Mouse (Mus musculus): ENCODE measurements around the gene Gm42688. TPM values are rescaled to one million over a fixed set of nuclear protein-coding genes. Genes with fewer than 3 reads are reported as not detected.

The Gm42688 gene
- polyA plus RNA-seq, 1 experiment, result 11.9 TPM

GRCm38 (mm10) chr6:83117165-83117438, 15.7 kb downstream of the Gm42688 start:
- peaks cover 29% of the 10 kb centered on the region for H3K4me1 ChIP-seq (replicated peaks; ENCODE audit: control insufficient read depth, insufficient read depth, low read length)
- TF ChIP-seq CTCF (IDR thresholded peaks at IDR 0.05; ENCODE audit: borderline replicate concordance, control insufficient read depth, extremely low read depth, insufficient read depth, low read length, poor library complexity), result no peak
- no peak for TF ChIP-seq POLR2A (IDR thresholded peaks at IDR 0.05; ENCODE audit: control insufficient read depth, extremely low read depth, insufficient read depth, low read length, poor library complexity)
- H3K4me3 ChIP-seq (ENCODE audit: control insufficient read depth, insufficient read depth, low read length), result no peak overlapping the region
- DNase-seq, result no peak
- no peak overlapping the region for H3K27ac ChIP-seq (ENCODE audit: control insufficient read depth, insufficient read depth, low read length)
- H3K36me3 ChIP-seq (ENCODE audit: control insufficient read depth, insufficient read depth, low read length), result no peaks in the 10 kb centered on the region
- 93% methylated on average over 4 of the region's 4 CpGs for WGBS
- H3K27me3 ChIP-seq (ENCODE audit: control insufficient read depth, insufficient read depth, low read length), result no peaks in the 10 kb centered on the region

DNA sequence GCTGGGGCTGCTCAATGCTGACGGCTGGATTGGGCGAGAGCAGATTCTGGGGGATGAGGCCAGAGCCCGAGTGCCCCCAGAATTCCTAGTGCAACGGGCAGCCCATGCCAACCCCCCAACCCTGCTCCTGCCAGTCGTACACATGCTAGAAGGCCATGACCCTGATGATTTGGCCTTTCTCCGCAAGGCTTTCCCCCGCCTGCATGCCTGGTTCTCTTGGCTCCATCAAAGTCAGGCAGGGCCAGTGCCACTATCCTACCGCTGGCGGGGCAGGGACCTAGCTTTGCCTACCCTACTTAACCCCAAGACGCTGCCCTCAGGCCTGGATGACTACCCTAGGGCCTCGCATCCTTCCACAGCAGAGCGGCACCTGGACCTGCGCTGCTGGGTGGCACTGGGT, 16.2 kb downstream of the Gm42688 start:
- whole genome bisulfite sequencing, result 99% methylated on average over 13 of the region's 13 CpGs
- TF ChIP-seq CTCF (IDR thresholded peaks at IDR 0.05; ENCODE audit: borderline replicate concordance, control insufficient read depth, extremely low read depth, insufficient read depth, low read length, poor library complexity) (no peak), POLR2A (IDR thresholded peaks at IDR 0.05; ENCODE audit: control insufficient read depth, extremely low read depth, insufficient read depth, low read length, poor library complexity) (no peak)
- no peaks in the 10 kb centered on the region for H3K27me3 ChIP-seq (ENCODE audit: control insufficient read depth, insufficient read depth, low read length)
- H3K4me3 ChIP-seq (ENCODE audit: control insufficient read depth, insufficient read depth, low read length), result no peak overlapping the region
- H3K36me3 ChIP-seq (ENCODE audit: control insufficient read depth, insufficient read depth, low read length), result no peaks in the 10 kb centered on the region
- no peak overlapping the region for H3K27ac ChIP-seq (ENCODE audit: control insufficient read depth, insufficient read depth, low read length)
- DNase-seq, result no peak
- H3K4me1 ChIP-seq (replicated peaks; ENCODE audit: control insufficient read depth, insufficient read depth, low read length), result peaks cover 32% of the 10 kb centered on the region

DNA sequence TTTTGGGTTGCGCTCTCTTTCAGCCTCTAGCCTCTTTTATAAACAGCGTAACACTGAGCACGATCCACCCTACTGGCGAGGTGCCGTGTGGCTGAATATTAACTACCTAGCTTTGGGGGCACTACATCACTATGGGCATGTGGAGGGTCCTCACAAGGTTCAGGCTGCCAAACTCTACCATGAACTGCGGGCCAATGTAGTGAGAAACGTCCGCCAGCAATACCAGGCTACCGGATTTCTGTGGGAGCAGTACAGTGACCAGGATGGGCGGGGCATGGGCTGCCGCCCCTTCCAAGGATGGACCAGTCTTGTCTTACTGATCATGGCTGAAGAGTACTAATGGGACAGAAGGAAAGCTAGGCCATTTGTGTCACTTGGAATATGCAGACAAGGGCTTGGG, 17.0 kb downstream of the Gm42688 start:
- H3K27ac ChIP-seq (ENCODE audit: control insufficient read depth, insufficient read depth, low read length), result no peak overlapping the region
- H3K36me3 ChIP-seq (ENCODE audit: control insufficient read depth, insufficient read depth, low read length), result no peaks in the 10 kb centered on the region
- 97% methylated on average over 11 of the region's 11 CpGs for WGBS
- H3K27me3 ChIP-seq (ENCODE audit: control insufficient read depth, insufficient read depth, low read length), result no peaks in the 10 kb centered on the region
- no peak for DNase-seq
- no peak for TF ChIP-seq CTCF (IDR thresholded peaks at IDR 0.05; ENCODE audit: borderline replicate concordance, control insufficient read depth, extremely low read depth, insufficient read depth, low read length, poor library complexity)
- no peak for TF ChIP-seq POLR2A (IDR thresholded peaks at IDR 0.05; ENCODE audit: control insufficient read depth, extremely low read depth, insufficient read depth, low read length, poor library complexity)
- H3K4me1 ChIP-seq (replicated peaks; ENCODE audit: control insufficient read depth, insufficient read depth, low read length), result peaks cover 32% of the 10 kb centered on the region
- H3K4me3 ChIP-seq (ENCODE audit: control insufficient read depth, insufficient read depth, low read length), result no peak overlapping the region

DNA sequence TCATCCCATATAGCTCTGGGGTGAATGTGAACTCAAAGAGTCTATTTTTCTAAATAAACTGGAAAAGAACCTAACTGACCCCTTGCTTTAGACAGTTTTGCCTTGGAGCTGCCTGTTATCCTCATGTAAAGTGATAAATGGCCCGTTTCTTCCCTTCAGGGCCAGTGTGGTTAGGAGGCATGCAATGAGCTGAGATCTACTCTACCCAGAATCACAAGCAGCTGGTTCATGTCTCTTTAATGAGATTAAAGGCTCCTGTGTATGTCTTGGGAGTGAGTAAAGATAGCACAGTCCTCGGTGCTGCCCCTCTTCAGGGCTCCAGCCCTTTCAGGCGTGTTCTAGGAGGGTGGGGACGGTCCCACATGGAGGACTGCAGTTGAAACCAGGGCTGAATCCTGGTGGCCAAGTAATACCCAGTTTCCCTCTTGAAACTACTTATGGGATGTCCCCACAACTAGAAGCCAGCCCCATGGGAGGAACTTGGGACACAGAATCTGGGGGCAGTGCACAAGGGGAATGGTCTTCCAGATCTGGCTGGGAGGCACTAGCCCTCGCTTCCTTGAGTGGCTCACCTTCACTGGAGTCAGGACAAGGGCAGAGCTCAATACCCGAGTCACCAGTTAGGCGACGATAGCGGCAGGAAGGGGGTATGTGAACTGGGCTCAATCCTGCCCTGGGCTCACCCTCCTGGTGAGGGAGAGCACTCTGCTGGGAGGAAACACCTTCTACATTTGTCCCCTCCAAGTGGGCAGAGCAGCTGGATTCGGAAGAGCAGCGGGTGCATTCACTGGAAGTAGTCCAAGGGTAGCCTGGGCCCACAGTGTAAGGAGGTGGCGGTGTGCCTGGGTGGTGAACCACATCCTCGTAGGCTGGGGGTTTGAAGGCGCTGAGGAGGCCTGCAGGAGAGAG, 17.7 kb downstream of the Gm42688 start:
- TF ChIP-seq CTCF (IDR thresholded peaks at IDR 0.05; ENCODE audit: borderline replicate concordance, control insufficient read depth, extremely low read depth, insufficient read depth, low read length, poor library complexity) (no peak), POLR2A (IDR thresholded peaks at IDR 0.05; ENCODE audit: control insufficient read depth, extremely low read depth, insufficient read depth, low read length, poor library complexity) (no peak)
- H3K4me1 ChIP-seq (replicated peaks; ENCODE audit: control insufficient read depth, insufficient read depth, low read length), result peaks cover 35% of the 10 kb centered on the region
- H3K4me3 ChIP-seq (ENCODE audit: control insufficient read depth, insufficient read depth, low read length), result no peak overlapping the region
- no peaks in the 10 kb centered on the region for H3K36me3 ChIP-seq (ENCODE audit: control insufficient read depth, insufficient read depth, low read length)
- DNase-seq, result peak; percentile 31
- 36% methylated on average over 14 of the region's 14 CpGs for WGBS
- no peaks in the 10 kb centered on the region for H3K27me3 ChIP-seq (ENCODE audit: control insufficient read depth, insufficient read depth, low read length)
- H3K27ac ChIP-seq (ENCODE audit: control insufficient read depth, insufficient read depth, low read length), result no peak overlapping the region

GRCm38 (mm10) chr6:83119734-83120051, 18.3 kb downstream of the Gm42688 start:
- H3K36me3 ChIP-seq (ENCODE audit: control insufficient read depth, insufficient read depth, low read length), result no peaks in the 10 kb centered on the region
- WGBS, result 17% methylated on average over 7 of the region's 7 CpGs
- H3K4me3 ChIP-seq (ENCODE audit: control insufficient read depth, insufficient read depth, low read length), result no peak overlapping the region
- H3K4me1 ChIP-seq (replicated peaks; ENCODE audit: control insufficient read depth, insufficient read depth, low read length), result peaks cover 40% of the 10 kb centered on the region
- DNase-seq, result no peak
- TF ChIP-seq CTCF (IDR thresholded peaks at IDR 0.05; ENCODE audit: borderline replicate concordance, control insufficient read depth, extremely low read depth, insufficient read depth, low read length, poor library complexity), result no peak
- TF ChIP-seq POLR2A (IDR thresholded peaks at IDR 0.05; ENCODE audit: control insufficient read depth, extremely low read depth, insufficient read depth, low read length, poor library complexity), result no peak
- H3K27ac ChIP-seq (ENCODE audit: control insufficient read depth, insufficient read depth, low read length), result no peak overlapping the region
- H3K27me3 ChIP-seq (ENCODE audit: control insufficient read depth, insufficient read depth, low read length), result no peaks in the 10 kb centered on the region

DNA sequence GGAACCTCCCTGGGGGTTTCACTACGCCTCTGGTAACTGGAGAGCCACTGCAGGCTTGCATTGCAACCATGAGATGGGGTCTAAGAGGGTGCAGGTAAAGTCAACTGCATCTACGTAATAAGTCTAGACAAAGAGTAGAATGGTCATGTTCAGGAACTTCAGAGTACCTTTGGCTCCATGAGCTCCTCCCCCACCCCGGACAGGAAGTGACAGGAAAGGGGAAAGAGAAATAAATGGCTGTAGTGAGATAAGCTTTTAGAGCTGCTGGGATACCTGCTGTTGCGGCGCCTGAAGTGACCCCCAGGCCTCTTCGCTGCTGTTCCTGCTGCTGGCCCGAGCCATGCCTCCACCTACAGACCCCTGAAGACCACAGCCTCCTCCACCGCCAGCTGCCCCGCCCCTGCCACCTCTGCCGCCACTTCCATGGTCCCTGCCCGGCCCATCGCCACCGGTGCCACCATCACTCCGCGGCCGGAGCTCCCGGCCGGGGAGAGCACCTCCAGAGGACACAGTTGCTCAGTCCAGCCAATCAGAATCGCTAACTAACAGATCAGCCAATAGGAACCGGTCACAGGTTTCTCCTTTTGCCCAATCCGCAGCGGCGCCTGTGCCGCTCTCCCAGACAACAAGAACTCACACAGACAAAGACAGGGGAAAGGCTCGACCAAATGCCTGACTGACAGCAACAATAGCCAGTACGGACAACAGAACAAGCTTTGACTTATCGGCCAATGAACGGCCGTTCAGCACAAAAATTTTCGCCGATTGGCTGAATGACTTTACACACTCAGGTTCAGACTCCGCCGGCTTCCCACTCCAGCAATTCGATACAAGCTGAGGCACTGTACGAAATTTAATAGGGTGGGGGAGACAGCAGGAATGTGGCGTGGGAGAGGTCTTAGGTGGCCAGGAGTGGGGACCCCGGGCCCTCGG, 19.8 kb downstream of the Gm42688 start, which contains the start of gene Wbp1:
Gene Wbp1 (minus strand): TSS at position 630 of the 933 bp plus-strand sequence.
- Histone ChIP-seq H3K27me3 (ENCODE audit: control insufficient read depth, insufficient read depth, low read length) (no peaks in the 10 kb centered on the region), H3K27ac (ENCODE audit: control insufficient read depth, insufficient read depth, low read length) (peak within 1 kb of the TSS; percentile 70), H3K36me3 (ENCODE audit: control insufficient read depth, insufficient read depth, low read length) (no peaks in the 10 kb centered on the region), H3K4me1 (replicated peaks; ENCODE audit: control insufficient read depth, insufficient read depth, low read length) (peaks cover 36% of the 10 kb centered on the region), H3K4me3 (ENCODE audit: control insufficient read depth, insufficient read depth, low read length) (peak within 1 kb of the TSS; percentile 89)
- WGBS, result 1% methylated on average over 38 of the region's 38 CpGs
- peak; percentile 94 for DNase-seq
- peak; percentile 62; the same call in 1 of the 2 replicates for TF ChIP-seq CTCF (IDR thresholded peaks at IDR 0.05; ENCODE audit: borderline replicate concordance, control insufficient read depth, extremely low read depth, insufficient read depth, low read length, poor library complexity)
- TF ChIP-seq POLR2A (IDR thresholded peaks at IDR 0.05; ENCODE audit: control insufficient read depth, extremely low read depth, insufficient read depth, low read length, poor library complexity), result peak; percentile 91

Data from thymus, adult 2 months (tissue).